Mouse (Mus musculus) stomach, embryonic 14.5 days (tissue): Measurements from ENCODE around the gene Cited4. TPM values are rescaled to one million over a fixed set of nuclear protein-coding genes. Genes with fewer than 3 reads are reported as not detected.

Experiments used
- ATAC-seq: fragments of 200-750 bp; cut with Nextera tagmentation; 2 replicates; pipeline ENCODE4 v1.8.0; 2017; ENCODE audit warnings: low read depth, moderate TSS enrichment; ENCODE audit not compliant: insufficient number of reproducible peaks, insufficient read depth, low FRiP score
- H3K27ac ChIP-seq: fragments of 300-500 bp; sonication (generic); 2 replicates; pipeline ENCODE4 v1.5.1; 2014; ENCODE audit warnings: mild to moderate bottlenecking, low read length, moderate library complexity, mixed read lengths
- H3K27me3 ChIP-seq: fragments of 300-500 bp; sonication (generic); 2 replicates; pipeline ENCODE4 v1.6.1; 2014; ENCODE audit warnings: low read length, control low read depth, mixed read lengths; ENCODE audit not compliant: control insufficient read depth, insufficient read depth
- H3K36me3 ChIP-seq: fragments of 300-500 bp; sonication (generic); 2 replicates; pipeline ENCODE4 v1.6.1; 2014; ENCODE audit warnings: mild to moderate bottlenecking, control low read depth, low read length, moderate library complexity, mixed read lengths; ENCODE audit not compliant: control insufficient read depth, insufficient read depth
- H3K4me1 ChIP-seq: fragments of 300-500 bp; sonication (generic); 2 replicates; pipeline ENCODE4 v1.6.1; 2014; ENCODE audit warnings: low read length, control low read depth, mixed read lengths; ENCODE audit not compliant: control insufficient read depth, insufficient read depth
- H3K4me2 ChIP-seq: fragments of 300-500 bp; sonication (generic); replicated peaks from 2 replicates; pipeline ENCODE4 v1.6.1; 2014; ENCODE audit warnings: low read depth, low read length, control low read depth
- H3K4me3 ChIP-seq: fragments of 300-500 bp; sonication (generic); 2 replicates; pipeline ENCODE4 v1.5.1; 2014; ENCODE audit warnings: low read depth, low read length, control low read depth
- H3K9ac ChIP-seq: fragments of 300-500 bp; sonication (generic); replicated peaks from 2 replicates; pipeline ENCODE4 v1.6.1; 2014; ENCODE audit warnings: low read depth, mild to moderate bottlenecking, control low read depth, low read length, moderate library complexity, mixed read lengths
- H3K9me3 ChIP-seq: fragments of 300-500 bp; sonication (generic); 2 replicates; pipeline ENCODE4 v1.6.1; 2016; ENCODE audit warnings: low read depth, low read length, control low read depth; ENCODE audit not compliant: control insufficient read depth
- WGBS: fragments of 180-500 bp; shearing (Covaris S2); extraction: QIAGEN DNeasy Blood & Tissue Kit; methylation state at CpG from one replicate; pipeline ENCODE4 v1.1.7; 2014; 5-methylcytosine and 5-hydroxymethylcytosine counted together
- polyA plus RNA-seq: library from polyadenylated mRNA; unstranded; fragments of >200 nt; fragmentation: Nextera tagmentation; extraction: Ambion mirVana; gene quantifications from 2 replicates; pipeline ENCODE4 v1.2.1, GENCODE M21; 2014

Gene Cited4
- polyA plus RNA-seq: 1.4 and 1.9 TPM in 2 replicates

- under 1% methylated on average over 49 of the region's 50 CpGs for WGBS
- H3K27ac ChIP-seq: no peak within 1 kb of the TSS
Measured at GRCm38 (mm10) chr4:120666358-120667024, at the start of gene Cited4. Cited4 (plus strand) TSS chr4:120666572.

DNA sequence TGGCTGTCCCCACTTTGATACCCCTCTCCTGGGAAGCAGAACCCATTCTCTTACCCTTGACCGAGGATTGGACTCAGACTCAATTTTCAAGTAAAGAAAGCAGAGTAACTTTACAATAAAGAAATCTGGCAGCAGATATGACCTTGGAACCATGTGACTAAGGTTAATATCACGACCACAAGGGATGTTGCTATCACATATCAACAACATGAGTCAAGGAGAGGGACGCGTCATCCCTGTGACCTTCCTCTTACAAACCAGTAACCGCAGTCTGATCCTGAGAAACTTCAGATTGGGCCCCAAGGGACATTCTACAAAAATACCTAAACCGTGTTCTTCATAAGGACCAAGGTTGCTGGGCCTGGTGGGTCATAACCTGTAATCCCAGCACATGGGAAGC lies 38.6 kb upstream of the Cited4 start:
- H3K4me1 ChIP-seq: no peaks in the 10 kb centered on the region
- H3K27ac ChIP-seq: no peak overlapping the region
- no peak overlapping the region for H3K4me2 ChIP-seq
- ATAC-seq: no peak
- H3K4me3 ChIP-seq: no peak overlapping the region
- no peak overlapping the region for H3K9ac ChIP-seq
- H3K9me3 ChIP-seq: no peaks in the 10 kb centered on the region
- no peaks in the 10 kb centered on the region for H3K36me3 ChIP-seq
- 84% methylated on average over 6 of the region's 6 CpGs for WGBS
- H3K27me3 ChIP-seq: no peaks in the 10 kb centered on the region

More at GRCm38 (mm10) chr4:120666358-120667024, at the start of gene Cited4:
- peak; percentile 92 for ATAC-seq
- peak within 1 kb of the TSS; percentile 99 for H3K4me2 ChIP-seq
- H3K27me3 ChIP-seq: peaks cover 7% of the 10 kb centered on the region
- peak within 1 kb of the TSS; percentile 49 for H3K4me3 ChIP-seq
- peak within 1 kb of the TSS; percentile 45; the same call in 1 of the 2 replicates for H3K9ac ChIP-seq
- no peaks in the 10 kb centered on the region for H3K9me3 ChIP-seq
- H3K4me1 ChIP-seq: peaks cover 9% of the 10 kb centered on the region; the same call in 1 of the 2 replicates
- H3K36me3 ChIP-seq: no peaks in the 10 kb centered on the region

DNA sequence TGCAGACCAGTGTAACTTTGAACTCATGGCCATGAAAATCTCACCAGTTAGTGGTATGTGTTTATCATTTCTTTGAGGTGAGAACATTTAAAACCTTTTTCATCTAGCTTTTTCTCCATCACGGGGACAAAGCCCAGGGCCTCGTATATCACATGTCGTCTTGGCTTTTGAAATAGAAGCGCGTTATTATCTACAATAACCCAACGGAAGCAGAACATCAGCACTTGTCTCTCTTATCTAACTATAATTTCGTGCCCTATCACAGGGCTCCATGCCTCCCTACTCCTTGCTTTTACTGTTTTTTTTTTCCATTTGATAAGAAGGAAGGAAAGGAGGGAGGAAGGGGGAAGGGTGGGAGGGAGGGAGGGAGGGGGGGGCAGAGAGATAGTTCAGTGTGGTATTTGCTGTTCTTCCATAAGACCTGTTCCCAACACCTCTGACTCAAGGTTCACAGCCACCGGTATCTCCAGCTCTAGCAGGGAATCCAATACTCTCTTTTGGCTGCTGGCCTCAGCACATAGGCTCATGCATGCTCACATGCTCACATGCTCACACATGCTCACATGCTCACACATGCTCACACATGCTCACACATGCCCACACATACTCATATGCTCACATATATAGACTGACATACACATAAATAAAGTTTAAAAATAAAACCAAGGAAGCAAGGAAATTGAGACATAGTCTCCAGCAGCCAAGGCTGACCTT lies 36.0 kb upstream of the Cited4 start:
- Histone ChIP-seq H3K9me3 (no peaks in the 10 kb centered on the region), H3K36me3 (no peaks in the 10 kb centered on the region), H3K4me1 (no peaks in the 10 kb centered on the region), H3K4me3 (no peak overlapping the region), H3K4me2 (no peak overlapping the region), H3K27me3 (no peaks in the 10 kb centered on the region), H3K9ac (no peak overlapping the region), H3K27ac (no peak overlapping the region)
- 61% methylated on average over 8 of the region's 8 CpGs for WGBS
- ATAC-seq: no peak

DNA sequence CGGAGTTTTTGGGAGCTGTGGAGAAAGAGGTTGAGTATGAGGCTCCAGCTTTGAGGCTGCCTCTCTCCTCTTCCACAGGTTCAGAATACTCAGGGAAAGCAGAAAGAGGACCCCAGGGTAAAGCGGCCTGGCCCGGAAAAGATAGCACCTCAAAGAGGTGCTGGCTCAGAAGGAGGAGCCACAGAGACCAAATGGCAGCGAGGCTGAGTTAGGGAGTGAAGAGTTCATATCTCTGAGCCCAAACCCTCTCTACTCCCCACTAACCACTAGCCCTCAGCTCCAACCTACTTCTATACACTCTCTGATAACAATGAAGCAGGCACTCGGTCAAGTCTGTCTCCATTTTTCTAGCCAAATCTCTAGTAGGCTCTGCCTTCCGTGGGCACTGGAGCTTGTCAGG lies 34.5 kb upstream of the Cited4 start:
- peak; percentile 23; the same call in 1 of the 2 replicates for ATAC-seq
- H3K4me2 ChIP-seq: no peak overlapping the region
- H3K36me3 ChIP-seq: no peaks in the 10 kb centered on the region
- no peak overlapping the region for H3K9ac ChIP-seq
- H3K27me3 ChIP-seq: no peaks in the 10 kb centered on the region
- no peaks in the 10 kb centered on the region for H3K4me1 ChIP-seq
- no peak overlapping the region for H3K27ac ChIP-seq
- WGBS: 55% methylated on average over 6 of the region's 6 CpGs
- no peaks in the 10 kb centered on the region for H3K9me3 ChIP-seq
- H3K4me3 ChIP-seq: no peak overlapping the region

DNA sequence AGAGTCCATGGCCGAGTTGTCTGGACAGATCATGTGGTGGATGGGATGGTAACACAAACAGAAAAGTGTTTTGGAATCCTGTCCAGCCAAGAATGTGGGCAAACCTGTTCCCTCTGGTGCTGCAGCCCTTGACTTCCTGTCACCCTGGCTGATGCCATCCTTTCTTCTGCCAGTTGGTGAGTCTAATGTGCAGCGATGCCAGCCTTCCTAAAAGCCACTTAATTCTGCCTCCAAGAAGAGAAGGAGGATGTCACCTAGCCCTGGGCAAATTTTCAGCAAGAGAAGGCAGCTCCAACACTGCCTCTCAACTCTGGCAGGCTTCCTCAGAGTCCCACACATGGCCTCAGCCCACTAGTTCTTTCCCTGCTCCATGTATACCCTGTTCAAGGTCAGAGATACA lies 31.0 kb upstream of the Cited4 start:
- no peaks in the 10 kb centered on the region for H3K9me3 ChIP-seq
- H3K9ac ChIP-seq: no peak overlapping the region
- no peaks in the 10 kb centered on the region for H3K36me3 ChIP-seq
- WGBS: 78% methylated on average over 2 of the region's 2 CpGs
- ATAC-seq: no peak
- no peak overlapping the region for H3K27ac ChIP-seq
- H3K27me3 ChIP-seq: no peaks in the 10 kb centered on the region
- no peak overlapping the region for H3K4me3 ChIP-seq
- no peaks in the 10 kb centered on the region for H3K4me1 ChIP-seq
- H3K4me2 ChIP-seq: no peak overlapping the region

DNA sequence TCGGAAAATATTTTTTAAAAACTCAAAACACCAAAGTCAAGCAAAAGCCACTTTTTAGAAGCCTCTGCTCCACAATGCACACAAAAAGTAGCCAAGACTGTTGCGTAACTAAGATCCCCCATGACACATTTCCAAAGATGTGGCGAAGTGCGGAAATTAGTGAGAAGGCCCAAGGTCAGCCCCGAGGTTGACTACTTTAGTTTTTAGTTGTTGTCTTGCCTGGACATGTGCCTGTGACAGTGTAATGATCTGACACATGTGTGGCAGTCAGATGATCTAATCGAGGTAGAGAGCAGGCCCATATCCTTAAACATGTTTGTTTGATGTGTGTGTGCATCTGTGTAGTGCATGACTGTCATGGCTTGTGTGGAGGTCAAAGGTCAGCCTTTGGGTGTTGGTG lies 24.4 kb upstream of the Cited4 start:
- Histone ChIP-seq H3K9ac (no peak overlapping the region), H3K4me2 (no peak overlapping the region)
- 88% methylated on average over 6 of the region's 6 CpGs for WGBS

GRCm38 (mm10) chr4:120643899-120644298 lies 22.5 kb upstream of the Cited4 start:
- no peak overlapping the region for H3K27ac ChIP-seq

More for the DNA sequence above, 24.4 kb upstream of the Cited4 start:
- no peaks in the 10 kb centered on the region for H3K4me1 ChIP-seq
- H3K36me3 ChIP-seq: no peaks in the 10 kb centered on the region
- H3K27ac ChIP-seq: no peak overlapping the region
- H3K9me3 ChIP-seq: no peaks in the 10 kb centered on the region
- no peak overlapping the region for H3K4me3 ChIP-seq
- no peak for ATAC-seq
- H3K27me3 ChIP-seq: no peaks in the 10 kb centered on the region

DNA sequence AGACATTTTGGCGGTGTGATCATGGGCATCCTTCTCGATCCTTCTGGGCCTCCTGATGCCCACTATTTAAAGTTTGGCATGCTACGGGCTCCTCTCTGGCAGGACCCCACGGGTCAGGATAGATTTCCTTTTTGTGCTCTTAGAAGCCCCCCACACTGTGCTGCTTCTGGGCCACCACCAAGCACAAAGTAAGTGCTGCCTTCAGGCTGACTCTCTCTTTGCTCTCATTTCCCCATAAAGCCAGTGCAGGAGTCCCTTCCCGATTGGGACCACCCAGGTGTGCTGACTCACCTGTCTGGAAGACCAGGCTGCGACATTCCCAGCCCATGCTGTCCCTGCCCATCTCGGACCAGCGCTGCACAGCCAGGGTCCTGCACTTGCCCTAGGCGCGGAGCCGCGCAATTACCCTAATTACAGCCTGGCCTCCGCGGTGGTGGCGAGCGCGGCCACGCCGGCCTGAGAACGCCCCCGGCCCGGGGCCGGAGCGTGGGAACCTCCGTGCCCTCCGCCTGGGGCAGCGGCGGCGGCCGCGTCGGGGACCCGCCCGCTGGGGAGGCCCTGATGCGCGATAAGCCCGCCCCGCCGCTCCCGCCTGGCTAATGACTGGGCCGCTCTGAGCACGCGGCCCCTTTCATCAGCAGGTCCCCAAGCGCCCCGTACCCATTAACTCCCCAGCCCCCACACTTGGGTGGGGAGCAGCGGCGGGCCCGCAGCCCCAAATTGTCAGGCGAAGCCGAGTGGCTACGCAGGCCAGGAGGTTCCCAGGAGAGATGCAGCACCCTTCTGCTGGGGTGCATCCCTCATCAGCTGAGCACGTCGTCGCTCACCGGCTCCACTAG lies 16.8 kb upstream of the Cited4 start:
- no peaks in the 10 kb centered on the region for H3K4me1 ChIP-seq
- no peaks in the 10 kb centered on the region for H3K36me3 ChIP-seq
- peak overlapping the region; percentile 14; the same call in 1 of the 2 replicates for H3K9ac ChIP-seq
- H3K9me3 ChIP-seq: no peaks in the 10 kb centered on the region
- peaks cover 17% of the 10 kb centered on the region for H3K27me3 ChIP-seq
- H3K4me2 ChIP-seq: peak overlapping the region; percentile 82
- ATAC-seq: peak; percentile 61
- peak overlapping the region; percentile 37 for H3K4me3 ChIP-seq
- whole genome bisulfite sequencing: 4% methylated on average over 55 of the region's 55 CpGs
- H3K27ac ChIP-seq: no peak overlapping the region

More at GRCm38 (mm10) chr4:120643899-120644298, 22.5 kb upstream of the Cited4 start:
- Histone ChIP-seq H3K9ac (no peak overlapping the region), H3K36me3 (no peaks in the 10 kb centered on the region), H3K4me2 (no peak overlapping the region), H3K9me3 (no peaks in the 10 kb centered on the region), H3K4me3 (no peak overlapping the region), H3K4me1 (no peaks in the 10 kb centered on the region), H3K27me3 (peaks cover 4% of the 10 kb centered on the region; the same call in 1 of the 2 replicates)
- no peak for ATAC-seq
- 77% methylated on average over 3 of the region's 3 CpGs for WGBS
